Mouse (Mus musculus): ENCODE measurements at regions not wholly inside any gene's neighbourhood (a gene's known extent, or its start where the extent isn't known, plus 50 kb on each side); places are given as distances from the start of the nearest gene placed in this dataset.

GRCm38 (mm10) chr6:14146394-14146793 is 275.1 kb upstream of the 2610001J05Rik start:
- WGBS: 86% methylated on average over 4 of the region's 4 CpGs
- Histone ChIP-seq H3K27me3 (ENCODE audit: low read depth, poor library complexity, severe bottlenecking) (no peaks in the 10 kb centered on the region), H3K27ac (replicated peaks) (no peak overlapping the region), H3K4me3 (no peak overlapping the region), H3K4me1 (no peaks in the 10 kb centered on the region), H3K36me3 (no peaks in the 10 kb centered on the region), H3K9me3 (replicated peaks) (no peaks in the 10 kb centered on the region)
- no peak for DNase-seq (ENCODE audit: low spot score)

DNA sequence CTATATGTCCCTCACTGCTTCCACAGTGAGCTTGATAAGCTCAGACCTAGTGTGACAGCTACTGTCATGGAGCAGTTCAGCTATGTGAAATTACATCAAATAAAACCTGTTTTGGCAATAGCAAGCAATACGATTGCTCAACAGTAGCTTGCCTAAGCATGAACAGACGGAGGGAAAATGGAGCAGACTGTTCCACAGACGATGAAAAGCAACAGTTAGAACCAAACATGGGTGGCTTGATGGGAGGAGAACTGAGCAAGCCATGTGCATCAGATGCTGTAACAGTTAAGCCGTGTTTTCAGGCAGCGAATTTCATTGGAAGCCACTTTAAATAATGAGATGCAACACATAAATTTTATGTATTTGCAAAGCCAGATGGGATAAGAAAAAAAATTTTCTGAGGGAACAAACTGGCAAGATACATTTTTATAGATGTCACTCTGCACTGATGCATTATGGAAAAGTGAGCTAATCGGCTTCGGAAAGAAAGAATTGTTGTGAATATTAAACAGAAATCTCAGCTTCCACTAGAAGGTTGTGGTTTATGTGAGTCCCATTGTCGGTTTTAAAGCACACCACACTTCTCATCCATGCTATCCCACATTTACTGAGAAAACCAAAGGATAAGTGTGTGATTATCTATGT is 270.9 kb upstream of the 2610001J05Rik start:
- DNase-seq (ENCODE audit: low spot score): no peak
- no peaks in the 10 kb centered on the region for H3K27me3 ChIP-seq (ENCODE audit: low read depth, poor library complexity, severe bottlenecking)
- H3K9me3 ChIP-seq (replicated peaks): no peaks in the 10 kb centered on the region
- no peak overlapping the region for H3K4me3 ChIP-seq
- H3K4me1 ChIP-seq: no peaks in the 10 kb centered on the region
- no peaks in the 10 kb centered on the region for H3K36me3 ChIP-seq
- no peak overlapping the region for H3K27ac ChIP-seq (replicated peaks)
- 87% methylated on average over 8 of the region's 8 CpGs for WGBS

DNA sequence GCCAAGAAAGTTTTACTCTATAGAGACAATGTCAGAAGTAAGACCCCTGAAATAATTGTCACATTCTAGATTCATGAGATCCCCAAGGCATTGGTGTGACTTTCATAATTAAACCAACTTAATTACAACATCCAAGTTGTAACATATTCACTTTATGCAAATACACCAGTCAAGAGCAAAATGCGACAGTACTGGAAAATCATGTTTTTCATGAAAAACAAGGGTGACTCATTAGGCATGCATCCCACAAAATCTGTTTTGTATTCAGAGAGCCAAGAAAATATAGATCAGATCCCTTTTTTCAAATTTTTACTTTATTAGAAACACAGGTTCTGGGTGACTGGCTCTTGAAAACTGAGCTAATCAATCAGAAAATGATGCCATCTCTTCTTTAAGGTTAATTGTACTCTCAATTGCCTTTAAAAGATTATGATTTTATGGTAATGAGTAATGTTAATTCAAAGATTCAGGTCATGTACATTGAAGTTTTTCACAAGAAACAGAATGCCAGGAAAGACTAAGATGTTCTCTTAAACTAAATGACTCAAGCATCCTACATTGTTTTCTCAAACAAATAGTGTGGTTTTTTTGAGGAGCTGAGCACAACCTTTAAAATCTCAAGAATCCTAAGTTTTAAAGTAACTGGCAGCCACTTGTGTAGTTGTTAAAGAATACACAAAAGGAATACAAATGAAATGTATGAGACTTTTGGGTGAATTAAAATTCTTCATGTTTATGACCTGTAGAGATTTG is 259.2 kb upstream of the 2610001J05Rik start:
- Histone ChIP-seq H3K9me3 (replicated peaks) (no peaks in the 10 kb centered on the region), H3K27me3 (ENCODE audit: low read depth, poor library complexity, severe bottlenecking) (no peaks in the 10 kb centered on the region), H3K36me3 (no peaks in the 10 kb centered on the region), H3K4me1 (no peaks in the 10 kb centered on the region), H3K27ac (replicated peaks) (no peak overlapping the region), H3K4me3 (no peak overlapping the region)
- WGBS: 90% methylated on average over 1 of the region's 1 CpGs
- DNase-seq (ENCODE audit: low spot score): no peak

GRCm38 (mm10) chr6:14129394-14129793 is 258.1 kb upstream of the 2610001J05Rik start:
- Histone ChIP-seq H3K4me1 (no peaks in the 10 kb centered on the region), H3K27ac (replicated peaks) (no peak overlapping the region), H3K36me3 (no peaks in the 10 kb centered on the region), H3K27me3 (ENCODE audit: low read depth, poor library complexity, severe bottlenecking) (no peaks in the 10 kb centered on the region), H3K9me3 (replicated peaks) (no peaks in the 10 kb centered on the region), H3K4me3 (no peak overlapping the region)
- DNase-seq (ENCODE audit: low spot score): no peak

- Histone ChIP-seq H3K27ac (replicated peaks) (no peak overlapping the region), H3K36me3 (no peaks in the 10 kb centered on the region), H3K4me1 (no peaks in the 10 kb centered on the region), H3K9me3 (replicated peaks) (no peaks in the 10 kb centered on the region), H3K4me3 (no peak overlapping the region), H3K27me3 (ENCODE audit: low read depth, poor library complexity, severe bottlenecking) (no peaks in the 10 kb centered on the region)
- 82% methylated on average over 3 of the region's 3 CpGs for WGBS
- DNase-seq (ENCODE audit: low spot score): no peak
These were observed 251.0 kb upstream of the 2610001J05Rik start for GRCm38 (mm10) chr6:14122311-14122710.

DNA sequence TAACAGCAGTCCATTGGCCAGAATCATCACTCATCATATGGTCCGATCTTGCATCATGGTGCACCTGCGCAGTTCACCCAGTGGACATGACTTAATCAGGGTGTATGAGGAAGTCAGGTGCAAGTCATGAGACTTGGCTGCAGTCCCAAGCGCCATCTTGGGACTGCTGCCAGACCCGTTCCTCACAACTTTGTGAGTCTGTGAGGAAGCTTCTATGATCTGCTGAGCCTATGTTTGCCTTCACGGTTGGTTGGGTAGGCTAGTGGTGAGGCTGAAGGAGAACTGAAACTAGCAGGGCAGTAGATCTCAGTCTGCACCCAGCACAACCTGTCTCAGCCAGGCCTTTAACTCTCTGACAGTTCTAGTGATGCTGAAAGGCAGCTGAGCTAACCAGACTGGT is 250.2 kb upstream of the 2610001J05Rik start:
- Histone ChIP-seq H3K27me3 (ENCODE audit: low read depth, poor library complexity, severe bottlenecking) (no peaks in the 10 kb centered on the region), H3K9me3 (replicated peaks) (no peaks in the 10 kb centered on the region), H3K36me3 (no peaks in the 10 kb centered on the region), H3K4me1 (no peaks in the 10 kb centered on the region), H3K4me3 (no peak overlapping the region), H3K27ac (replicated peaks) (no peak overlapping the region)
- no peak for DNase-seq (ENCODE audit: low spot score)
- 93% methylated on average over 5 of the region's 5 CpGs for WGBS

DNA sequence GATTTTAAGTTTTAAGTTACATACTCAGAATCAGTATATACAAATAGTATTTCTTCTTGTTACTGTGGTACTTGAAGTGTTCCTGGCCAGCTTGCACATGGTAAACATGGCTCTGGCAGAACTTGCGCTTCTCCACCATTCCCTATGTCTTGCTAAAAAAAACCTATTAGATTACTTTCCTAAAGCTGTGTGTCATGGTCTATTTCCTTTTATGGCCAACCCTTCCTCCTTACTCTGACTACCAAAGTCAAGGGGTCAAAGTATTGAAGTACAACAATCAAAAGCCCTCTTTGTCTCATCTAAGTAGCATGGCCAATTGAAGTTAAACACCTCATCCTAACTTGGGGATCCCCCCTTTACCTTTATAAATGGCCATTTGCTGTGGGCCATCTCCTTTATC is 223.6 kb upstream of the 2610001J05Rik start:
- Histone ChIP-seq H3K4me1 (peaks cover 5% of the 10 kb centered on the region; the same call in 1 of the 2 replicates), H3K36me3 (no peaks in the 10 kb centered on the region), H3K9me3 (replicated peaks) (no peaks in the 10 kb centered on the region), H3K4me3 (no peak overlapping the region), H3K27ac (replicated peaks) (no peak overlapping the region), H3K27me3 (ENCODE audit: low read depth, poor library complexity, severe bottlenecking) (no peaks in the 10 kb centered on the region)
- no peak for DNase-seq (ENCODE audit: low spot score)
- 73% methylated on average over 1 of the region's 1 CpGs for whole genome bisulfite sequencing

DNA sequence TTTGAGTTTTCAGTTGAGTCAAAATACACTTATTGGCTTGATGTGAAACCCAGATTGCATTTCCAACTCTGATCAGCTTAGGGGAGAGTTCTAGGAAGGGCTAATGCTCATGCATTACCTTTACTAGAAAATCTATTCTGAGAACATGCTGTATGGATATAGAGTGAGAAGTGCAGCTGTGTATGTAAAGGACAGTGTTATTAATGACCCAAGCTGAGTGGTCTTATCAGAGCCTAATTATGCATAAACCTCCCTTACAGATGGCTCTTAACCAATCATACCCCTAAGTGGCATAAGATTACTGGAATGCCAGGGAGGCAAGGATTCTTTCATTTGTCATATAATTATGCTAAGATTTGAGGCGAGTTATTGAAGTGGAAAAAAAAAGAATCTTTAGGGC is 210.6 kb upstream of the 2610001J05Rik start:
- no peaks in the 10 kb centered on the region for H3K9me3 ChIP-seq (replicated peaks)
- 73% methylated on average over 1 of the region's 1 CpGs for WGBS
- no peak overlapping the region for H3K4me3 ChIP-seq
- no peak overlapping the region for H3K27ac ChIP-seq (replicated peaks)
- no peaks in the 10 kb centered on the region for H3K4me1 ChIP-seq
- H3K36me3 ChIP-seq: no peaks in the 10 kb centered on the region
- no peak for DNase-seq (ENCODE audit: low spot score)
- no peaks in the 10 kb centered on the region for H3K27me3 ChIP-seq (ENCODE audit: low read depth, poor library complexity, severe bottlenecking)

DNA sequence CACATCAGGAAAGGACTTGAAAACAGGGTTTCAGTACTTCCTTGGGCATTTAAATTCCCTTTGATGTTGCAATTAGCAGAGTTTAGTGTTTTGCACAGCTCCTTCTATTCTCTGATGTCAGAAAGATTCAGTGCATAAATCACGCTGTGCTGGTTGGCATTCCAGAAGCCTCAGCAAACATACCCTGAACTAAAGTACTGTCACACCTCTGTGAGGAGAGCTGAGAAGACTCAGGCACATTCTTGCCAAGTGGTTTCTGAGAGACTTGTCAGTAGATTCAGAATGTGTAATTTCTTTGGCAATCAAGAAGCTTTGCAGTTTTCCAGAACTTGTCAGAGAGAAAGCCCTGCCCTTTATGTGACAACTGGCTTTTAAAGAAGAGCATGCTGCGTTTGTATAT is 192.4 kb upstream of the 2610001J05Rik start:
- Histone ChIP-seq H3K27me3 (ENCODE audit: low read depth, poor library complexity, severe bottlenecking) (no peaks in the 10 kb centered on the region), H3K36me3 (no peaks in the 10 kb centered on the region), H3K4me3 (no peak overlapping the region), H3K27ac (replicated peaks) (no peak overlapping the region), H3K9me3 (replicated peaks) (no peaks in the 10 kb centered on the region), H3K4me1 (no peaks in the 10 kb centered on the region)
- 82% methylated on average over 2 of the region's 2 CpGs for WGBS
- DNase-seq (ENCODE audit: low spot score): no peak

- H3K27ac ChIP-seq (replicated peaks): no peak overlapping the region
- H3K27me3 ChIP-seq (ENCODE audit: low read depth, poor library complexity, severe bottlenecking): no peaks in the 10 kb centered on the region
- WGBS: 93% methylated on average over 5 of the region's 5 CpGs
- H3K4me1 ChIP-seq: no peaks in the 10 kb centered on the region
- no peak for DNase-seq (ENCODE audit: low spot score)
- H3K9me3 ChIP-seq (replicated peaks): no peaks in the 10 kb centered on the region
- H3K4me3 ChIP-seq: no peak overlapping the region
- no peaks in the 10 kb centered on the region for H3K36me3 ChIP-seq
These were observed 175.2 kb upstream of the 2610001J05Rik start for GRCm38 (mm10) chr6:14046560-14046959.

GRCm38 (mm10) chr6:14044654-14045053 is 173.3 kb upstream of the 2610001J05Rik start:
- no peak for DNase-seq (ENCODE audit: low spot score)
- Histone ChIP-seq H3K4me3 (no peak overlapping the region), H3K27me3 (ENCODE audit: low read depth, poor library complexity, severe bottlenecking) (no peaks in the 10 kb centered on the region), H3K4me1 (no peaks in the 10 kb centered on the region), H3K9me3 (replicated peaks) (no peaks in the 10 kb centered on the region), H3K27ac (replicated peaks) (no peak overlapping the region), H3K36me3 (no peaks in the 10 kb centered on the region)
- 81% methylated on average over 3 of the region's 3 CpGs for WGBS

- DNase-seq (ENCODE audit: low spot score): no peak
- 78% methylated on average over 2 of the region's 2 CpGs for WGBS
- Histone ChIP-seq H3K4me3 (no peak overlapping the region), H3K4me1 (no peaks in the 10 kb centered on the region), H3K27ac (replicated peaks) (no peak overlapping the region), H3K9me3 (replicated peaks) (no peaks in the 10 kb centered on the region), H3K36me3 (no peaks in the 10 kb centered on the region), H3K27me3 (ENCODE audit: low read depth, poor library complexity, severe bottlenecking) (no peaks in the 10 kb centered on the region)
These were observed 154.6 kb upstream of the 2610001J05Rik start for GRCm38 (mm10) chr6:14025898-14026297.

DNA sequence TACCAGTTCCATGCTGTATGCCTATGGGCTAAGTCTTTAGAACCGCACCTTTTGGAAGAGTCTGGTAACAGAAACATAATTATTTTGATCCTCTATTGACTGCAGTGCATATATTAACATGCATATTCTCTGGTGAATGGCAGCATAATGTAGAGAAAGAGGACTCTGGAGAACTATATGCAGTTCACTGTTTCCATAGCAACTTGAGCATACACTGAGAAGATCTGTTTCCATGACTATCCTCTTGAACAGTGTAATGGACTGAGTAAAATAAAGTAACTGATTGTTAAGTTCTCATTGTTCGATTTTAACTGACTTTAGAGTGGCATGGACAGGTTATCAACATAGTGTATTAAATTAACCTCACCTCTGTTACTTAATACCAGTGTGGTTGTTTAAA is 147.6 kb upstream of the 2610001J05Rik start:
- 81% methylated on average over 2 of the region's 2 CpGs for WGBS
- H3K36me3 ChIP-seq: no peaks in the 10 kb centered on the region
- H3K27ac ChIP-seq (replicated peaks): no peak overlapping the region
- H3K4me3 ChIP-seq: no peak overlapping the region
- no peak for DNase-seq (ENCODE audit: low spot score)
- no peaks in the 10 kb centered on the region for H3K27me3 ChIP-seq (ENCODE audit: low read depth, poor library complexity, severe bottlenecking)
- H3K9me3 ChIP-seq (replicated peaks): no peaks in the 10 kb centered on the region
- no peaks in the 10 kb centered on the region; the same call in 1 of the 2 replicates for H3K4me1 ChIP-seq
